Mouse (Mus musculus): Measurements from ENCODE around the gene Lao1. TPM values are rescaled to one million over a fixed set of nuclear protein-coding genes. Genes with fewer than 3 reads are reported as not detected.

Lao1 gene
- polyA plus RNA-seq, 1 experiment from 2014 or later: not detected

GRCm38 (mm10) chr4:118989331-118989730, 28.0 kb downstream of the Lao1 start:
- WGBS: 33% methylated on average over 12 of the region's 12 CpGs
- Histone ChIP-seq H3K4me3 (replicated peaks; ENCODE audit: low read depth, low read length) (no peak overlapping the region), H3K27me3 (ENCODE audit: control insufficient read depth, insufficient read depth, low read length) (no peaks in the 10 kb centered on the region), H3K27ac (replicated peaks; ENCODE audit: low read depth, low read length) (no peak overlapping the region), H3K4me2 (ENCODE audit: low read length) (no peak overlapping the region), H3K9ac (replicated peaks; ENCODE audit: low read length) (no peak overlapping the region), H3K9me3 (ENCODE audit: control insufficient read depth, low read length) (peaks cover 2% of the 10 kb centered on the region; the same call in 1 of the 2 replicates), H3K4me1 (ENCODE audit: control insufficient read depth, insufficient read depth, low read length) (no peaks in the 10 kb centered on the region), H3K36me3 (ENCODE audit: control insufficient read depth, insufficient read depth, low read length) (no peaks in the 10 kb centered on the region)
- no peak for DNase-seq
- ATAC-seq (ENCODE audit: low FRiP score, low TSS enrichment): no peak

- Histone ChIP-seq H3K9me3 (ENCODE audit: control insufficient read depth, low read length) (peaks cover 5% of the 10 kb centered on the region; the same call in 1 of the 2 replicates), H3K27ac (replicated peaks; ENCODE audit: low read depth, low read length) (no peak overlapping the region), H3K4me2 (ENCODE audit: low read length) (no peak overlapping the region), H3K4me1 (ENCODE audit: control insufficient read depth, insufficient read depth, low read length) (no peaks in the 10 kb centered on the region), H3K4me3 (replicated peaks; ENCODE audit: low read depth, low read length) (no peak overlapping the region), H3K27me3 (ENCODE audit: control insufficient read depth, insufficient read depth, low read length) (no peaks in the 10 kb centered on the region), H3K36me3 (ENCODE audit: control insufficient read depth, insufficient read depth, low read length) (no peaks in the 10 kb centered on the region), H3K9ac (replicated peaks; ENCODE audit: low read length) (no peak overlapping the region)
- ATAC-seq (ENCODE audit: low FRiP score, low TSS enrichment): no peak
- WGBS: 27% methylated on average over 4 of the region's 4 CpGs
- peak; percentile 45 for DNase-seq
Observed at GRCm38 (mm10) chr4:118991797-118992196, 30.4 kb downstream of the Lao1 start.

DNA sequence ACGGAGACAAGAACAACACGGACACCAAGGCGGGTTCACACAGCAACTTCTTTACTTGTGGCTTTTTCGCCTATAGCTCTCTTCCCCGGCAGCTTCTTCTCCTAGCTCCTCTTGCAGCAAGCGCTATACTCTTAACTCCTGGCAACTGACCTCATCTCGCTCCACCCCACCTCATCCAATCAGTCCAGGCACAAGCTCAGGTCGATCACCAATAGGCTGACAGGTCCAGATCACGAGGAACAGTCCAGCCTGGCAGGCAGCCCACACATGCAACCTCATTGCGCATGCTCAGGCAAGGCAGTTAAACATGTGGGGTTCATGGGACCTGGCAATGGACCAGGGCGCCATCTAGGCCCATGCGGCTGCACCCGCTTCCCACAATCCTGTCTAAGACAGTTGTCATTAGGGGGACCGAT, 35.8 kb downstream of the Lao1 start:
- no peak overlapping the region for H3K4me3 ChIP-seq (replicated peaks; ENCODE audit: low read depth, low read length)
- no peak overlapping the region for H3K9ac ChIP-seq (replicated peaks; ENCODE audit: low read length)
- WGBS: 90% methylated on average over 14 of the region's 14 CpGs
- H3K9me3 ChIP-seq (ENCODE audit: control insufficient read depth, low read length): peaks cover 5% of the 10 kb centered on the region; the same call in 1 of the 2 replicates
- no peak overlapping the region for H3K27ac ChIP-seq (replicated peaks; ENCODE audit: low read depth, low read length)
- no peaks in the 10 kb centered on the region for H3K36me3 ChIP-seq (ENCODE audit: control insufficient read depth, insufficient read depth, low read length)
- H3K4me1 ChIP-seq (ENCODE audit: control insufficient read depth, insufficient read depth, low read length): no peaks in the 10 kb centered on the region
- H3K4me2 ChIP-seq (ENCODE audit: low read length): no peak overlapping the region
- ATAC-seq (ENCODE audit: low FRiP score, low TSS enrichment): no peak
- no peaks in the 10 kb centered on the region for H3K27me3 ChIP-seq (ENCODE audit: control insufficient read depth, insufficient read depth, low read length)
- no peak for DNase-seq

DNA sequence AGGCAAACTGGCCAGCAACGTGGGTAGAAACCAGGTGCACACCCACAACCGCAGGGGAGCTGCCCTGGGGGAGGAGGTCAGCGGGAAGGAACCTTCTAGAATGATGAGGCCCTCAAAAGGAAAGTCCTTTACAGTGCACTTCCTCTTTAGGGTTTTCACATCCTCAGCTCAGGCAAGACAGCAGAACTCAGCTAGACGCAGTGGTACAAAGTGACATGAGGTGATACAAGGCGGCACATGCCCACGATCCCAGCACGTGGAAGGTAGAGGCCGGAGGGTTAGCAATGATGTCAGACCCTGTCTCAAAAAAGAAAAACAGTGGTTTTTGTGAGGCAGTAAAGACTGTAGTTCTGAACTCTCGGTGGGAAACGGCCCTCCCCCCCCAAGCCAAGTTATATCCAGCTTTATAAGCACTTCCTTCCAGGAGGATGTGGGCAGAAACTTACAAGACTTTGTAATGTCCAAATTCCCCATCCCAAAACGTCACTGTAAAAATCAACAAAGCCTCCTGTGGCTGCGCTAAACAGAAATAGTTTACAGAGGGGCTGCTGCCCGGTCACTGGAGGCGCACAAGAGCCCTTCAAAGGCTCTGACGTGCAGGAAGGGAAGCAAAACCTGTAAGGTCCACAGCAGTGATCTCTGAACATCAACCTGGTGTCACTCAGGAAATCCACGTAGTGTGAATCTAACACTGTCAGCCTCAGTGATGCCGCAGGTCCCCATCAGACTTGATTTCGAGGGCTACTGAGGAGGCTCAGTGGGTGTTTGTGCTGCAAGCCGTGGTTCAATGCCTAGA, 38.5 kb downstream of the Lao1 start:
- Histone ChIP-seq H3K9ac (replicated peaks; ENCODE audit: low read length) (no peak overlapping the region), H3K27me3 (ENCODE audit: control insufficient read depth, insufficient read depth, low read length) (no peaks in the 10 kb centered on the region), H3K4me2 (ENCODE audit: low read length) (no peak overlapping the region), H3K36me3 (ENCODE audit: control insufficient read depth, insufficient read depth, low read length) (no peaks in the 10 kb centered on the region), H3K9me3 (ENCODE audit: control insufficient read depth, low read length) (no peaks in the 10 kb centered on the region; the same call in 1 of the 2 replicates), H3K27ac (replicated peaks; ENCODE audit: low read depth, low read length) (no peak overlapping the region), H3K4me3 (replicated peaks; ENCODE audit: low read depth, low read length) (no peak overlapping the region), H3K4me1 (ENCODE audit: control insufficient read depth, insufficient read depth, low read length) (no peaks in the 10 kb centered on the region)
- DNase-seq (no peak), ATAC-seq (ENCODE audit: low FRiP score, low TSS enrichment) (no peak)
- 70% methylated on average over 19 of the region's 19 CpGs for WGBS

DNA sequence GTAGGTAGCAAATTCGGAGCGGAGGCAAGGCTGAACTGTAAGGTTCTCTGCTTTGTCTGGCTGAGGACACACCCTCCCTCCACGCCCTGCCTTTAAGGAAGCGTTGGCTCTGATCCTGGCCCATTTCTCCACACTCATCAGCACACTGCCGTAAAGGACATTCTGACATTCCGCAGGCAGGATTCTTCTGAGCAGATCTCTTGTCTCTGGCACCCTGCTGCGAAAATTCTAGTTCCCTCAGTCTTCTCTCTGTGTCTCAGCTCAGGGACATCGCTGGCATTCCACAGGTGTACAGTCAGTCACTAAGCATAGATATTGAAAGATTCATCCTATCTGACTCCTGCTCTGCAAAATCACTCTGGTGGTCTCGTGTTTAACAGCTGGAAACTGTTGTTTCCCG, 40.3 kb downstream of the Lao1 start:
- Histone ChIP-seq H3K9ac (replicated peaks; ENCODE audit: low read length) (no peak overlapping the region), H3K36me3 (ENCODE audit: control insufficient read depth, insufficient read depth, low read length) (no peaks in the 10 kb centered on the region), H3K27me3 (ENCODE audit: control insufficient read depth, insufficient read depth, low read length) (no peaks in the 10 kb centered on the region), H3K27ac (replicated peaks; ENCODE audit: low read depth, low read length) (no peak overlapping the region), H3K4me1 (ENCODE audit: control insufficient read depth, insufficient read depth, low read length) (no peaks in the 10 kb centered on the region), H3K4me2 (ENCODE audit: low read length) (no peak overlapping the region), H3K4me3 (replicated peaks; ENCODE audit: low read depth, low read length) (no peak overlapping the region), H3K9me3 (ENCODE audit: control insufficient read depth, low read length) (no peaks in the 10 kb centered on the region)
- DNase-seq (no peak), ATAC-seq (ENCODE audit: low FRiP score, low TSS enrichment) (no peak)
- 67% methylated on average over 10 of the region's 10 CpGs for WGBS

GRCm38 (mm10) chr4:119002512-119002911, 41.1 kb downstream of the Lao1 start:
- ATAC-seq (ENCODE audit: low FRiP score, low TSS enrichment) (no peak), DNase-seq (no peak)
- 81% methylated on average over 3 of the region's 3 CpGs for WGBS

DNA sequence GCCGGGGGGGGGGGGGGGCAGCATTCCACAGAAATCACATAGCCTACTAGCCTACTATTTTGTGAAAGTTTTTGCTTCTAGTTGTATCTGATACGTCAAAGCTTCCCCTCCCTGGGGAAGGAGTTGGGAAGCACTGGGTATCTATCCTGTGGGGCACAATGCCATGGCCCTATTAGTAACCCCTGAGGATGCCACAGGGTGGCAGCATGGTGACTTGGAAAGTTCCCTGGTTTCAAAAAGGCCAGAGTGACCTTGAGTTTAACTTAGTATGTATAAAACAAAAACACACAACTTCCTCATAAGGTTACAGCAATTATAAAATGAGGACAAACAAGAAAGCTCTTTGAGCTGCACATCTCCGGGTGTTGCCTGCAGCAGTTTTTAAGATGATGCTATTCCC, 42.8 kb downstream of the Lao1 start:
- Histone ChIP-seq H3K27me3 (ENCODE audit: control insufficient read depth, insufficient read depth, low read length) (no peaks in the 10 kb centered on the region), H3K4me2 (ENCODE audit: low read length) (no peak overlapping the region), H3K4me1 (ENCODE audit: control insufficient read depth, insufficient read depth, low read length) (no peaks in the 10 kb centered on the region), H3K9me3 (ENCODE audit: control insufficient read depth, low read length) (no peaks in the 10 kb centered on the region), H3K27ac (replicated peaks; ENCODE audit: low read depth, low read length) (no peak overlapping the region), H3K36me3 (ENCODE audit: control insufficient read depth, insufficient read depth, low read length) (no peaks in the 10 kb centered on the region), H3K9ac (replicated peaks; ENCODE audit: low read length) (no peak overlapping the region), H3K4me3 (replicated peaks; ENCODE audit: low read depth, low read length) (no peak overlapping the region)
- ATAC-seq (ENCODE audit: low FRiP score, low TSS enrichment) (no peak), DNase-seq (peak; percentile 50)
- WGBS: 67% methylated on average over 3 of the region's 3 CpGs

More at GRCm38 (mm10) chr4:119002512-119002911, 41.1 kb downstream of the Lao1 start:
- no peaks in the 10 kb centered on the region for H3K4me1 ChIP-seq (ENCODE audit: control insufficient read depth, insufficient read depth, low read length)
- no peaks in the 10 kb centered on the region for H3K27me3 ChIP-seq (ENCODE audit: control insufficient read depth, insufficient read depth, low read length)
- H3K27ac ChIP-seq (replicated peaks; ENCODE audit: low read depth, low read length): no peak overlapping the region
- no peaks in the 10 kb centered on the region for H3K9me3 ChIP-seq (ENCODE audit: control insufficient read depth, low read length)
- no peak overlapping the region for H3K4me2 ChIP-seq (ENCODE audit: low read length)
- no peak overlapping the region for H3K9ac ChIP-seq (replicated peaks; ENCODE audit: low read length)
- H3K36me3 ChIP-seq (ENCODE audit: control insufficient read depth, insufficient read depth, low read length): no peaks in the 10 kb centered on the region
- no peak overlapping the region for H3K4me3 ChIP-seq (replicated peaks; ENCODE audit: low read depth, low read length)

DNA sequence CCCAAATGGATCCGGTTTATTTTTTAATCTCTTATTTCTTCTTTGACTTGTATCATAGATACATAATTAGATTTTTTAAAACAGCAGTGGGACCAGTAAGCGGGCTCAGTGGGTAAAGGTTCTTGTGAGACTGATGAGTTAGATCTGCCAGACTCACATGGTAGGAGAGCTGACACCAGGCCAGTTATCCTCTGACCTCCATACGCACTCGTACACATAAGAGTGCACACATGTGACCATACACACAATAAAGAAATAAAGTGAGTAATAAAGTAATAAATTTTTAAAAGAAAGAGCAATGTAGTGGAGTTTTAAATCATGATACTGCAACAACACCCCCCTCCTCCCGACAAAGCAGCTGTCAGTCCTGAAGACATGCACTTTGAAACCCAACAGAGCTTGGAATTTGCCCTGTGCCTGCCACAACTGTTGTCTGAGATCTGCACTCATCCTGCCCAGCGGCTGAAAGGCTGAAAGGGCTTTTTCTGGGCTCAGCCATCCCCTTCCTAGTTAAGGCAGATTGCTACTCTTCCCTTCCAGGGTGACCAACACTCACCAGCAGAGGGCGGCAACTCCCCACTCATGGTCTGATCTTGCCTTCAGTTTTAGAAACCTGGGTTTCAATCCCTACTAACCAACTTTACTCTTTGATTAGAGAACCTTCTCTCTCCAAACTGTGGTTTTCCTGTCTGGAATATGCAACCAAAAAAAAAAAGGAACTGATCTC, 43.4 kb downstream of the Lao1 start:
- H3K36me3 ChIP-seq (ENCODE audit: control insufficient read depth, insufficient read depth, low read length): no peaks in the 10 kb centered on the region
- DNase-seq: peak; percentile 91
- H3K4me3 ChIP-seq (replicated peaks; ENCODE audit: low read depth, low read length): no peak overlapping the region
- ATAC-seq (ENCODE audit: low FRiP score, low TSS enrichment): peak; percentile 75
- H3K4me2 ChIP-seq (ENCODE audit: low read length): no peak overlapping the region
- no peak overlapping the region for H3K9ac ChIP-seq (replicated peaks; ENCODE audit: low read length)
- H3K4me1 ChIP-seq (ENCODE audit: control insufficient read depth, insufficient read depth, low read length): no peaks in the 10 kb centered on the region
- no peaks in the 10 kb centered on the region for H3K9me3 ChIP-seq (ENCODE audit: control insufficient read depth, low read length)
- WGBS: 45% methylated on average over 7 of the region's 7 CpGs
- no peak overlapping the region for H3K27ac ChIP-seq (replicated peaks; ENCODE audit: low read depth, low read length)
- H3K27me3 ChIP-seq (ENCODE audit: control insufficient read depth, insufficient read depth, low read length): no peaks in the 10 kb centered on the region

All from midbrain, embryonic 14.5 days (tissue).